Mouse (Mus musculus): ENCODE measurements around the gene Dido1. TPM values are rescaled to one million over a fixed set of nuclear protein-coding genes. Genes with fewer than 3 reads are reported as not detected.
"Not testable (repeated sequence)": the region's sequence is repeated elsewhere in the genome, so short reads cannot be mapped to it uniquely, and the experiment has no call there.

Dido1 gene
- total and polyA plus RNA-seq, 3 experiments: 8.7 to 38.6 (median 36.6) TPM

GRCm38 (mm10) chr2:180724585-180725413 lies 15.0 kb upstream of the Dido1 start, which contains the start of gene Slc17a9:
TSS of gene Slc17a9 (plus strand) at chr2:180725263.
- DNase-seq: peak; percentile 79

- DNase-seq: no peak
Measured at GRCm38 (mm10) chr2:180723865-180724264, 14.1 kb upstream of the Dido1 start.

- DNase-seq: not testable (repeated sequence)
Measured at GRCm38 (mm10) chr2:180722748-180723147, 12.9 kb upstream of the Dido1 start.

- DNase-seq: no peak
Measured at GRCm38 (mm10) chr2:180712037-180712689, 2.4 kb upstream of the Dido1 start.

- no peak for DNase-seq
Measured at GRCm38 (mm10) chr2:180711527-180711926, 1.7 kb upstream of the Dido1 start.

- no peak for DNase-seq
Measured at GRCm38 (mm10) chr2:180710276-180711155, 717 bp upstream of the Dido1 start.

- DNase-seq: no peak
Measured at GRCm38 (mm10) chr2:180709023-180709922, 526 bp downstream of the Dido1 start.

GRCm38 (mm10) chr2:180705975-180706374 lies 3.8 kb downstream of the Dido1 start:
- DNase-seq: no peak

GRCm38 (mm10) chr2:180705066-180705465 lies 4.7 kb downstream of the Dido1 start:
- DNase-seq: no peak

- DNase-seq: peak; percentile 72
Measured at GRCm38 (mm10) chr2:180704591-180704990, 5.2 kb downstream of the Dido1 start.

- DNase-seq: no peak
Measured at GRCm38 (mm10) chr2:180703645-180704359, 6.0 kb downstream of the Dido1 start.

GRCm38 (mm10) chr2:180703175-180703574 lies 6.6 kb downstream of the Dido1 start:
- no peak for DNase-seq

GRCm38 (mm10) chr2:180702701-180703149 lies 7.1 kb downstream of the Dido1 start:
- peak; percentile 41 for DNase-seq

- DNase-seq: peak; percentile 96
Measured at GRCm38 (mm10) chr2:180701767-180702621, 7.8 kb downstream of the Dido1 start.

- DNase-seq: peak; percentile 35
Measured at GRCm38 (mm10) chr2:180701053-180701766, 8.6 kb downstream of the Dido1 start.

GRCm38 (mm10) chr2:180700457-180700856 lies 9.3 kb downstream of the Dido1 start:
- DNase-seq: no peak

- no peak for DNase-seq
Measured at GRCm38 (mm10) chr2:180695176-180695575, 14.6 kb downstream of the Dido1 start.

GRCm38 (mm10) chr2:180692630-180693029 lies 17.2 kb downstream of the Dido1 start:
- DNase-seq: no peak

- peak; percentile 50 for DNase-seq
Measured at GRCm38 (mm10) chr2:180689841-180690240, 20.0 kb downstream of the Dido1 start.

Data from adrenal gland, adult 2 months (tissue).